Mouse (Mus musculus) embryonic facial prominence, embryonic 11.5 days (tissue): Measurements from ENCODE around the gene Polr2j. TPM values are rescaled to one million over a fixed set of nuclear protein-coding genes. Genes with fewer than 3 reads are reported as not detected.
"Not testable (repeated sequence)": the region's sequence is repeated elsewhere in the genome, so short reads cannot be mapped to it uniquely, and the experiment has no call there.

Experiments used
- ATAC-seq: fragments of 200-750 bp; cut with Nextera tagmentation; replicated peaks from 2 replicates; pipeline ENCODE4 v1.8.0; 2017; ENCODE audit warnings: low read depth; ENCODE audit not compliant: insufficient number of reproducible peaks, low FRiP score, low TSS enrichment
- DNase-seq: peaks from one replicate; pipeline ENCODE4 v3.0.0-alpha.2; 2015; ENCODE audit warnings: low spot score
- H3K27ac ChIP-seq: fragments of 300-500 bp; sonication (generic); replicated peaks from 2 replicates; pipeline ENCODE4 v1.5.1; 2014; ENCODE audit warnings: mild to moderate bottlenecking, low read depth, low read length, control low read depth
- H3K27me3 ChIP-seq: fragments of 300-500 bp; sonication (generic); 2 replicates; pipeline ENCODE4 v1.6.1; 2014; ENCODE audit warnings: mild to moderate bottlenecking, low read length, moderate library complexity, mixed read lengths; ENCODE audit not compliant: control insufficient read depth, insufficient read depth
- H3K36me3 ChIP-seq: fragments of 300-500 bp; sonication (generic); replicated peaks from 2 replicates; pipeline ENCODE4 v1.6.1; 2014; ENCODE audit warnings: low read depth, mild to moderate bottlenecking, low read length, moderate library complexity, mixed read lengths; ENCODE audit not compliant: control insufficient read depth, insufficient read depth
- H3K4me1 ChIP-seq: fragments of 300-500 bp; sonication (generic); 2 replicates; pipeline ENCODE4 v1.6.1; 2014; ENCODE audit warnings: low read length, mixed read lengths; ENCODE audit not compliant: control insufficient read depth, insufficient read depth
- H3K4me2 ChIP-seq: fragments of 300-500 bp; sonication (generic); 2 replicates; pipeline ENCODE4 v1.6.1; 2014; ENCODE audit warnings: low read depth, mild to moderate bottlenecking, control low read depth, low read length, moderate library complexity
- H3K4me3 ChIP-seq: fragments of 300-500 bp; sonication (generic); 2 replicates; pipeline ENCODE4 v1.5.1; 2014; ENCODE audit warnings: low read depth, low read length, control low read depth
- H3K9ac ChIP-seq: fragments of 300-500 bp; sonication (generic); replicated peaks from 2 replicates; pipeline ENCODE4 v1.6.1; 2014; ENCODE audit warnings: mild to moderate bottlenecking, control low read depth, low read length
- H3K9me3 ChIP-seq: fragments of 300-500 bp; sonication (generic); replicated peaks from 2 replicates; pipeline ENCODE4 v1.6.1; 2016; ENCODE audit warnings: mild to moderate bottlenecking, low read length, inconsistent platforms, mixed read lengths; ENCODE audit not compliant: control insufficient read depth
- WGBS: fragments of 180-500 bp; shearing (Covaris S2); extraction: QIAGEN DNeasy Blood & Tissue Kit; methylation state at CpG from one replicate; pipeline ENCODE4 v1.1.7; 2014; 5-methylcytosine and 5-hydroxymethylcytosine counted together
- polyA plus RNA-seq: library from polyadenylated mRNA; unstranded; fragments of >200 nt; fragmentation: Nextera tagmentation; extraction: Ambion mirVana; gene quantifications from 2 replicates; pipeline ENCODE4 v1.2.1, GENCODE M21; 2014

Gene Polr2j
- polyA plus RNA-seq, 1 experiment from 2014 or later = 266 TPM

DNA sequence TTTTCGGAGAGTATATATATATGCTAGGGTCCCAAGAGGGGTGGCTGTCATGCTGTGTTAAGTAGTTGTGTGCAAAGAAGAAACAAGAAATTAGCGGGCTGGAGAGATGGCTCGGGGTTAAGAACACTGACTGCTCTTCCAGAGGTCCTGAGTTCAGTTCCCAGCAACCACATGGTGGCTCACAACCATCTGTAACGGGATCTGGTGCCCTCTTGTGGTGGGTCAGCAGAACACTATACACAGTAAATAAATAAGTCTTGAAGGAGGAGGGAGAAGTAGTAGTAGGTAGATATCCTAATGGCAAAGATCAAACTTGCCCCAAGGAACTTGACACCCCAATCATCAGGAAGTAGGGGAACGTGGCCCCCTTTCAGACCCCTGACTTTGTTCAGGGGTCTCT is 26.3 kb downstream of the Polr2j start:
- ATAC-seq = no peak
- 81% methylated on average over 5 of the region's 5 CpGs for WGBS
- H3K27me3 ChIP-seq = no peaks in the 10 kb centered on the region
- no peaks in the 10 kb centered on the region for H3K9me3 ChIP-seq
- H3K4me2 ChIP-seq = no peak overlapping the region
- H3K9ac ChIP-seq = no peak overlapping the region
- no peak for DNase-seq
- H3K36me3 ChIP-seq = peaks cover 11% of the 10 kb centered on the region
- H3K27ac ChIP-seq = no peak overlapping the region
- no peaks in the 10 kb centered on the region for H3K4me1 ChIP-seq
- no peak overlapping the region for H3K4me3 ChIP-seq

DNA sequence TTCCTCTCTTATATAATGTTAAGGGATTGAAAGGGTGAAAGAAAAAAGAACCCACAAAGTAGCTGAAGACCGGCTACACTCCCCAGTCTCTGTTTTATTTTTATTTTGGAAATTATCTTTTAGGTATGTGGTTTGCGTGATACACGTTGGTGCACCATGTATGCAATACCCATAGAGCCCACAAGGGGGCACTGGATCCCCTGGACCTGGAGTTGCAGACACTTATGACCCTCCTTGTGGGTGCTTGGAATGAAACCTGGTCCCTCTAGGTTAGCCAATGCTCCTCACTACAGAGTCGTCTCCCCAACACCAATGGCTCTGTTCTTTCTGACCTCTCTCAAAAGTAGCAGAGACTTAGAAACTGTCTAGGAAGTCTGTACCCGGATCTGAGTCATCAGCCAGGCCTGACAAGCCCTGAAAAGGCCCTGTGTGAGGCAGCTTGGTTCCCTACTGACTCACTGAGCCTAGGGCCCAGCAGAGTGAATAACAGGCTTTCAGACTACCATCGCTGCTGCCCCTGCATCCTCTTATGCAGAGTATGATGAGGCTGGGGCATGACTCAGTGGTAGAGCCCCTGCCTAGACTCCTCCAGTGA is 26.8 kb downstream of the Polr2j start:
- WGBS = 88% methylated on average over 6 of the region's 6 CpGs
- no peak overlapping the region for H3K27ac ChIP-seq
- peaks cover 11% of the 10 kb centered on the region for H3K36me3 ChIP-seq
- no peak overlapping the region for H3K9ac ChIP-seq
- H3K9me3 ChIP-seq = no peaks in the 10 kb centered on the region
- H3K4me2 ChIP-seq = no peak overlapping the region
- DNase-seq (no peak), ATAC-seq (no peak)
- no peaks in the 10 kb centered on the region for H3K4me1 ChIP-seq
- H3K4me3 ChIP-seq = no peak overlapping the region
- H3K27me3 ChIP-seq = no peaks in the 10 kb centered on the region

DNA sequence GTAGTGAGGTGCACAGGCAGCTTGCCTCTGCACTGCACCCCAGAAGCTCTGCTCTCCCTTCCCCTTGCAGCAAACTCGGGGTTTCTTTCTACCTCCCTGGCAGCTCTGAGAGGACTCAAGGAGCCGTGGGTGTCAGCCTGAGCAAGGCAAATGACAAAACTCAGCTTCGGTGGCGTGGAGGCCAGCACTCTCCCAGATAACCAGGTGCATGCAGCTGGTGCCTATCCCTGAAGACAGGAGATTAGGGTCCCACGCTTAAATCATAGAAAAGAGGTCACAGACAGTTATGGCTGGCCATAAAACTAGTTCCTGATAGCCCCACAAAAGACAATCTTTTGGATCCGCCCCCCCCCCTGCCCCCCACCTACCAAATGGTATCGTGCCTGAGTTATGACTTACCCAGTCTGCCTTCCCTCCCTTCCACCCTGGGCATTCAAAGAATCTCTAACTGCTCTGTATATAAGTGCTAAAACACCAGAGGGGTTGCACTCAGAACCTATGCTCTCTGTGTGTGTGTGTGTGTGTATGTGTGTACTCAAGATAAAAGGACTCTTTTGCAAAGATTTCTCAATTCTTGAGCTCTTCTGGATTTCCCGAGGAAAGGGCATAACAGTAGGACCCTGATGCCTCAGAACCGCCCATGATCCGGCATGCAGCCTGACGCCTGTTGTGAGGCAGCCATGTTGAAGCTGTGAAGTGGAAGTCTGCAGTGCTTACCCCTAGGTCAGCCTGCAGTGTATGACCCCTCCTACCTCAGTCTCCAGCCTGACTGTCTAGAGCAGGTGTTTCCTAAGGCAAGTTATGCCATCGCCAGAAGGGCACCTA is 28.4 kb downstream of the Polr2j start:
- Histone ChIP-seq H3K27ac (no peak overlapping the region), H3K4me3 (no peak overlapping the region), H3K36me3 (peaks cover 11% of the 10 kb centered on the region), H3K4me1 (no peaks in the 10 kb centered on the region), H3K4me2 (no peak overlapping the region), H3K9me3 (no peaks in the 10 kb centered on the region), H3K27me3 (no peaks in the 10 kb centered on the region), H3K9ac (no peak overlapping the region)
- 76% methylated on average over 12 of the region's 12 CpGs for WGBS
- ATAC-seq (no peak), DNase-seq (no peak)

DNA sequence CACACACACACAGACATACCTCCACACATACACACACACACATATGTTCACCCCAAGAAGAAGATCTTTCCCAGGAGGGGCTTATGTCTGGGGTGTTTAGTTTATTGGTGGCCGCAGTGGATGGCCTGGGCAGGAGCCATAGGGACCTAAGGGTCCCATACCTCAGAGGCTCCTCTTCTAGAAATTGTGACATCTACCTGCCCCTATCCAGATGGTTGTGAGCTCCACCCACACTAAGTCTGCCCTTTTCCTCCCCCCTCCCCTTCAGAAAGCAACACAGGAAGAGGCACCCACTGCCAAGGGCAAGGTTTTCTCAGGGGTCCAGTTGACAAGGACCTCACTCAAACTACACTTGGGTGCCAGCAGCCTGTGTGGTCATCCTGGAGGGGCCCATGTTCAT is 30.5 kb downstream of the Polr2j start:
- H3K27ac ChIP-seq = no peak overlapping the region
- DNase-seq = no peak
- no peaks in the 10 kb centered on the region for H3K27me3 ChIP-seq
- no peak overlapping the region for H3K4me3 ChIP-seq
- no peak overlapping the region for H3K4me2 ChIP-seq
- H3K9me3 ChIP-seq = no peaks in the 10 kb centered on the region
- 75% methylated on average over 1 of the region's 1 CpGs for WGBS
- H3K9ac ChIP-seq = no peak overlapping the region
- H3K4me1 ChIP-seq = no peaks in the 10 kb centered on the region
- no peak for ATAC-seq
- no peaks in the 10 kb centered on the region; the same call in 1 of the 2 replicates for H3K36me3 ChIP-seq

DNA sequence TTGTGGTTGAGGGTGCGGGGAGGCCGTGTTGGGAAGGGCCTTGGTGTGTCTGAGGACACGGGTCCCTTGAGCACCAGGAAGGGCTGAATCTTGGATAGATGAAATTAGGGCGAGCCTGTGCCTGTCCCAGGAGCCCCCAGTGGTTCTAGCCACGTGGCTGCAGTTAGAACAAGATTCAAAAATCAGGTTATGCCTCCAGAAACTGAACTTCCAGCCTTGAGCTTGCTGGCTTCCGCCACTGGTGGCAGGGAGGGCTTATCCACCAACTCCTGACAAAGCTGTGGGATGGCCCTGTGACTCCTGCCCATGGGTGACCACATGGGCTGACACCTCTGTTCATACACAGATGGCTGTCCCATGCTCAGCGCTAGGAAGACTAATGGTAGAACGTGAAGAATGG is 31.3 kb downstream of the Polr2j start:
- DNase-seq (no peak), ATAC-seq (no peak)
- Histone ChIP-seq H3K27ac (no peak overlapping the region), H3K4me2 (no peak overlapping the region), H3K27me3 (no peaks in the 10 kb centered on the region), H3K36me3 (no peaks in the 10 kb centered on the region), H3K9me3 (no peaks in the 10 kb centered on the region), H3K9ac (no peak overlapping the region), H3K4me3 (no peak overlapping the region), H3K4me1 (no peaks in the 10 kb centered on the region)
- WGBS = 74% methylated on average over 8 of the region's 8 CpGs

DNA sequence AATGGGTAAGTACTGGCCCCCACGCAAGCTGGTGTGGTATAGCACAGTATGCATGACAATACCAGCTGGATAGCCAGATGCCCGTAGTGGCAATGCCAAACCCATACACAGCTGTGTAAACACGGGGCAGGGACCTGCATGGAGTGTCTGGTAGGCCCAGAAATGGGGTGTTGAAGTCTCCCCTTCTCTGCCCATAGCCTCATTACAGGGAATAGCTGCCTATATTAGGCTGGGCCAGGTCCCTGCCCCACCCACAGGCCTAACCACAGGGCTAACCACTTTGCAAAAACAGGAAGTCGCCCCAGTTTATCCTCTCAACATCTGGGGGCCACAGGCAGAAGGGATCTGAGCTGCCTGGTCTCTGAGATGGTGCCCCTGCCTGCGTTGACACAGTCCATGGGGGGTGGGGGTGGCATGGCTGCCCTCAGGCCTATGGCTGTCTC is 32.7 kb downstream of the Polr2j start:
- H3K4me2 ChIP-seq = not testable (repeated sequence)

DNA sequence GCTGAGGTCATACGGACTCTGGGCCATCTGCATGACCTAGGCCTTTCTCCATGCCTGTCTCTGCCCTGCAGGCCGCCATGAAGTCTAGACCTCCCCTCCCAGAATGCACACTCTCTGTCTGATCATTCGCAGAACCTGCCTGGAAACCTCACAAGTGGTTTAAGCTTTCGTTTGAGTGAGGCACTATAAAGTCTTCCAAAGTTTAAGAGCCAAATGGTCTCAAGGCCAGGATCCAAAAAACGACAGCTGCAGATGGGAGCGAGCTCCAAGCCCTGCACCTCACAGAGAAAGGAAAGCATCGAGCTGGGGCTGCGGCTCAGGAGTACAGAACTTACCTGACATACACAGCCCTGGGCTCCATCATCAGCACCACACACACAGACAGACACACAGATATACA is 35.9 kb downstream of the Polr2j start:
- Histone ChIP-seq H3K9me3 (no peaks in the 10 kb centered on the region), H3K4me3 (no peak overlapping the region), H3K9ac (no peak overlapping the region), H3K4me2 (no peak overlapping the region), H3K4me1 (no peaks in the 10 kb centered on the region), H3K27me3 (no peaks in the 10 kb centered on the region), H3K36me3 (no peaks in the 10 kb centered on the region), H3K27ac (no peak overlapping the region)
- no peak for ATAC-seq
- no peak for DNase-seq
- WGBS = 80% methylated on average over 8 of the region's 8 CpGs

More for the DNA sequence above, 32.7 kb downstream of the Polr2j start:
- not testable (repeated sequence) for DNase-seq, H3K9me3 ChIP-seq, H3K9ac ChIP-seq, H3K27me3 ChIP-seq, H3K36me3 ChIP-seq, H3K4me3 ChIP-seq, H3K4me1 ChIP-seq, H3K27ac ChIP-seq, ATAC-seq
- 64% methylated on average over 5 of the region's 5 CpGs for WGBS

DNA sequence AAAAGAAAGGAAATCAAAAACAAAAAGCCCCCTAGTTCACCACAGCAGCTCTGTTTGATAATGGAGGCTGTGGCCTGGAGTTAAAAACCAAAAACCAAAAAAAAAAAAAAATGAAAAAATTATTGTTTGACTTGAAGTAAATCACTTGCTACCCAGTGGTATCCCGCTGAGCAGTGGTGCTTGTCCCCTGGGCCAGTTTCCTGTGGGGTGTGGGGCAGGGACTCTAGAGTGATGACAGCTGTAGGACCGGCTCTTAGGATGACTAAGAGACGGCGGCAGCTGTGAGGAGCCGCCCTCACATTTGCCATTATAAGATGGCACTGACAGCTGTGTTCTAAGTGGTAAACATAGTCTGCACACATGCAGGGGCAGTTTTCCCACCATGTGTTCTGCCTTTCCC is 39.0 kb downstream of the Polr2j start:
- H3K27ac ChIP-seq = no peak overlapping the region
- no peaks in the 10 kb centered on the region for H3K27me3 ChIP-seq
- no peak overlapping the region for H3K9ac ChIP-seq
- H3K9me3 ChIP-seq = no peaks in the 10 kb centered on the region
- no peaks in the 10 kb centered on the region for H3K4me1 ChIP-seq
- DNase-seq = no peak
- H3K36me3 ChIP-seq = no peaks in the 10 kb centered on the region
- H3K4me2 ChIP-seq = no peak overlapping the region
- ATAC-seq = no peak
- no peak overlapping the region for H3K4me3 ChIP-seq
- 78% methylated on average over 5 of the region's 5 CpGs for WGBS
